Mouse (Mus musculus): ENCODE data around the gene Il25. TPM values are rescaled to one million over a fixed set of nuclear protein-coding genes. Genes with fewer than 3 reads are reported as not detected.
"Not testable (repeated sequence)": the region's sequence is repeated elsewhere in the genome, so short reads cannot be mapped to it uniquely, and the experiment has no call there.

Il25 gene
- polyA plus RNA-seq, 2 experiments = not detected

- H3K9me3 ChIP-seq (ENCODE audit: control insufficient read depth, low read length) = no peaks in the 10 kb centered on the region
- H3K4me2 ChIP-seq (ENCODE audit: low read depth) = no peak overlapping the region
- no peak for TF ChIP-seq EP300 (IDR thresholded peaks at IDR 0.05; ENCODE audit: low read depth)
- TF ChIP-seq CTCF (IDR thresholded peaks at IDR 0.05; ENCODE audit: low read depth) = no peak
- H3K27me3 ChIP-seq (ENCODE audit: control insufficient read depth, insufficient read depth, low read length) = no peaks in the 10 kb centered on the region
- H3K36me3 ChIP-seq (replicated peaks; ENCODE audit: control insufficient read depth, insufficient read depth, low read depth) = no peaks in the 10 kb centered on the region
- H3K4me1 ChIP-seq (replicated peaks; ENCODE audit: control insufficient read depth in 2 of 2, insufficient read depth in 2 of 2, low read length in 1 of 2) = no peaks in the 10 kb centered on the region
- no peak for ATAC-seq (ENCODE audit: insufficient read depth)
- 44% methylated on average over 6 of the region's 6 CpGs for WGBS (ENCODE audit: insufficient replicate concordance)
- no peak overlapping the region for H3K27ac ChIP-seq
- no peak for DNase-seq (ENCODE audit: low read depth in 3 of 3, low spot score in 3 of 3)
- H3K9ac ChIP-seq (replicated peaks) = no peak overlapping the region
- H3K4me3 ChIP-seq (ENCODE audit: insufficient read depth in 1 of 2, low read depth in 2 of 2, low read length in 2 of 2) = no peak overlapping the region
Measured at GRCm38 (mm10) chr14:54965631-54966030, 33.1 kb downstream of the Il25 start.

DNA sequence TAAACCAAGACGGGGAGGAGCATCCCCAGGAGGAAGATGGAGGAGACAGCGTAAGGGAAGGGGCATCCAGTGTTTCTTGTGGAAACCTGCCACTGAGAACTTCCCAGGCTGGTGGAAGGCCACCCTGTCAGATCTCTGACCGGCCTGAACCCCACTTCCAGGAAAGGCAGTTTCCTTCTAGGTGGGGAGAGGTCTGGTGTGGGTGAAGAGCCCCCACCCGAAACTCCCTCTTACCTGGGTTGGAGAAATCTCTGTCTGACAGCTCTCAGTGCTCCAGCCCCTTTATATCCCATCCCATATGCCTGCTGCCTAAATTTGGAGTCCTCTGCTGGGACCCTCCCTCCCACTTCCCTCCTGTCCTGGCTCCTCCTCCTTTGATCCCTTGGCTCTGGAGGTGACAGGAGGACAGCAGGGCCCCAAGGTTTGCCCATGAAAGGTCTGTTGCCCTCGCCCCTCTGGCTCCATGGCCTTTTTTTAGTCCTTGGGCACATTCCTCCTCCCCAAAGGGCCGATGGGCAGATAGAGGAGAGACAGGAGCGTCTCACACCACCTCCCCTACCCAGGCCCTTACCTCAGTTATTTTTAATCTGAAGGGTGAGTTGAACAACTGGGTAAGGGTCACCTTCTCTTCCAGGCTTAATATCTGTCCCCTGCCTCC, 34.0 kb downstream of the Il25 start, which contains the start of gene Myh6:
Gene Myh6, minus strand, starts transcription at position 608 of the 658 bp plus-strand sequence.
- Histone ChIP-seq H3K4me3 (ENCODE audit: insufficient read depth in 1 of 2, low read depth in 2 of 2, low read length in 2 of 2) (no peak within 1 kb of the TSS), H3K9ac (replicated peaks) (no peak within 1 kb of the TSS), H3K4me1 (replicated peaks; ENCODE audit: control insufficient read depth in 2 of 2, insufficient read depth in 2 of 2, low read length in 1 of 2) (no peaks in the 10 kb centered on the region), H3K4me2 (ENCODE audit: low read depth) (no peak within 1 kb of the TSS), H3K27me3 (ENCODE audit: control insufficient read depth, insufficient read depth, low read length) (no peaks in the 10 kb centered on the region), H3K36me3 (replicated peaks; ENCODE audit: control insufficient read depth, insufficient read depth, low read depth) (no peaks in the 10 kb centered on the region), H3K9me3 (ENCODE audit: control insufficient read depth, low read length) (no peaks in the 10 kb centered on the region), H3K27ac (no peak within 1 kb of the TSS)
- TF ChIP-seq EP300 (IDR thresholded peaks at IDR 0.05; ENCODE audit: low read depth) = no peak
- no peak for TF ChIP-seq CTCF (IDR thresholded peaks at IDR 0.05; ENCODE audit: low read depth)
- WGBS (ENCODE audit: insufficient replicate concordance) = 36% methylated on average over 7 of the region's 7 CpGs
- ATAC-seq (ENCODE audit: insufficient read depth) = no peak
- DNase-seq (ENCODE audit: low read depth in 3 of 3, low spot score in 3 of 3) = no peak

DNA sequence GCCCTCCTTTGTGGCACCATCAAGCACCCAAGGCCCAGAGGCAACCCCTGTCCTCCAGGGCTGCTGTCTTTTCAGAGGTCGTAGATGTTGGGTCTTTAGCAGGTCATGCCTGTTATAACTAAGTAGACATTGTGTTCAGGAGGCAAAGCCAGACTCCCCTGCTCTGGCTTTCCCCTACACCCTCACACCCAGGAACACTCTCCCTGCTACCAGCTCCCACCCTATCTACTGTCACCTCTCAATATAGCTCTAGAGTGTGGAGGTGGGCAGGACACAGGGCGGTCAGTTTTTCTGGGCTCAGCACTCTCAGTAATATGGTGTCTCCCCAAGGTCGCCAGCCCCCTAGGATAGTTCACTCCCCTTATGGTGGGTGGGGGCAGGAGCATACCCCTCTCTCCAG, 35.4 kb downstream of the Il25 start:
- ATAC-seq (ENCODE audit: insufficient read depth) (no peak), DNase-seq (ENCODE audit: low read depth in 3 of 3, low spot score in 3 of 3) (no peak)
- Histone ChIP-seq H3K36me3 (replicated peaks; ENCODE audit: control insufficient read depth, insufficient read depth, low read depth) (no peaks in the 10 kb centered on the region), H3K9me3 (ENCODE audit: control insufficient read depth, low read length) (no peaks in the 10 kb centered on the region), H3K27ac (no peak overlapping the region), H3K4me2 (ENCODE audit: low read depth) (no peak overlapping the region), H3K9ac (replicated peaks) (no peak overlapping the region), H3K27me3 (ENCODE audit: control insufficient read depth, insufficient read depth, low read length) (no peaks in the 10 kb centered on the region), H3K4me1 (replicated peaks; ENCODE audit: control insufficient read depth in 2 of 2, insufficient read depth in 2 of 2, low read length in 1 of 2) (no peaks in the 10 kb centered on the region), H3K4me3 (ENCODE audit: insufficient read depth in 1 of 2, low read depth in 2 of 2, low read length in 2 of 2) (no peak overlapping the region)
- TF ChIP-seq EP300 (IDR thresholded peaks at IDR 0.05; ENCODE audit: low read depth) = no peak
- no peak for TF ChIP-seq CTCF (IDR thresholded peaks at IDR 0.05; ENCODE audit: low read depth)
- 48% methylated on average over 3 of the region's 3 CpGs for WGBS (ENCODE audit: insufficient replicate concordance)

GRCm38 (mm10) chr14:54968344-54968743, 35.8 kb downstream of the Il25 start:
- no peaks in the 10 kb centered on the region for H3K9me3 ChIP-seq (ENCODE audit: control insufficient read depth, low read length)
- no peak overlapping the region for H3K9ac ChIP-seq (replicated peaks)
- no peak for ATAC-seq (ENCODE audit: insufficient read depth)
- H3K36me3 ChIP-seq (replicated peaks; ENCODE audit: control insufficient read depth, insufficient read depth, low read depth) = no peaks in the 10 kb centered on the region
- H3K4me1 ChIP-seq (replicated peaks; ENCODE audit: control insufficient read depth in 2 of 2, insufficient read depth in 2 of 2, low read length in 1 of 2) = no peaks in the 10 kb centered on the region
- DNase-seq (ENCODE audit: low read depth in 3 of 3, low spot score in 3 of 3) = no peak
- H3K4me3 ChIP-seq (ENCODE audit: insufficient read depth in 1 of 2, low read depth in 2 of 2, low read length in 2 of 2) = no peak overlapping the region
- no peak overlapping the region for H3K4me2 ChIP-seq (ENCODE audit: low read depth)
- no peaks in the 10 kb centered on the region for H3K27me3 ChIP-seq (ENCODE audit: control insufficient read depth, insufficient read depth, low read length)
- no peak overlapping the region for H3K27ac ChIP-seq
- TF ChIP-seq CTCF (IDR thresholded peaks at IDR 0.05; ENCODE audit: low read depth) = no peak
- TF ChIP-seq EP300 (IDR thresholded peaks at IDR 0.05; ENCODE audit: low read depth) = no peak

GRCm38 (mm10) chr14:54972786-54973185, 40.3 kb downstream of the Il25 start:
- DNase-seq (ENCODE audit: low read depth in 3 of 3, low spot score in 3 of 3); H3K4me1 ChIP-seq (replicated peaks; ENCODE audit: control insufficient read depth in 2 of 2, insufficient read depth in 2 of 2, low read length in 1 of 2); H3K27me3 ChIP-seq (ENCODE audit: control insufficient read depth, insufficient read depth, low read length); H3K9ac ChIP-seq (replicated peaks); H3K9me3 ChIP-seq (ENCODE audit: control insufficient read depth, low read length); H3K36me3 ChIP-seq (replicated peaks; ENCODE audit: control insufficient read depth, insufficient read depth, low read depth); ATAC-seq (ENCODE audit: insufficient read depth); H3K4me2 ChIP-seq (ENCODE audit: low read depth); H3K27ac ChIP-seq; H3K4me3 ChIP-seq (ENCODE audit: insufficient read depth in 1 of 2, low read depth in 2 of 2, low read length in 2 of 2): not testable (repeated sequence)
- WGBS (ENCODE audit: insufficient replicate concordance) = 70% methylated on average over 8 of the region's 11 CpGs

All from liver, embryonic 14.5 days (tissue).